22 mouse cellular contexts compared by ENCODE assay signal in genomic region chr7:98188238-98188637, GRCm38 (mm10). TPM values are rescaled to one million over a fixed set of nuclear protein-coding genes. Genes with fewer than 3 reads are reported as not detected.
DNase-seq lines count a peak whose midpoint lies in the region; TF ChIP-seq lines count a peak whose summit lies in the region.
"Had no signal": no experiment of that assay in that cellular context is flagged by ENCODE, and none has a peak within 500 bp of the region (broad histone marks: within the 10 kb centered on the region; RNA-seq: fewer than 3 reads in every experiment).

No protein-coding gene starts in this region.

- no peak overlapping the region for H3K4me2 ChIP-seq in CH12.LX (ENCODE audit: insufficient read depth, low read depth, poor library complexity, severe bottlenecking)
- H3K4me2 ChIP-seq: embryonic facial prominence, embryonic 13.5 days; embryonic facial prominence, embryonic 15.5 days; forebrain, embryonic 12.5 days had no signal

- H3K9ac ChIP-seq in CH12.LX (ENCODE audit: insufficient read depth, low read depth) (no peak overlapping the region), MEL (ENCODE audit: control insufficient read depth, low read depth, low read length, poor library complexity, severe bottlenecking) (no peak overlapping the region)
- H3K9ac ChIP-seq: embryonic facial prominence, embryonic 13.5 days; embryonic facial prominence, embryonic 15.5 days; forebrain, embryonic 12.5 days had no signal

- no peak for TF ChIP-seq POLR2A in CH12.LX (IDR thresholded peaks at IDR 0.05; ENCODE audit: low read depth, low read length)
- no peak for TF ChIP-seq POLR2A in MEL (IDR thresholded peaks at IDR 0.05; ENCODE audit: control insufficient read depth in 1 of 2, insufficient read depth in 1 of 2, low read depth in 1 of 2, low read length in 2 of 2, poor library complexity in 1 of 2)

- dilution Hi-C loops in CH12.LX (cut with MboI; ENCODE audit: extremely low pct_ligation_motif_present, extremely low pct_unique_long_range_greater_than_20kb, low sequenced_read_pairs): no loop called here

- H3K36me3 ChIP-seq in CH12.LX (replicated peaks in 1 of 2; ENCODE audit: control insufficient read depth in 1 of 2, insufficient read depth in 1 of 2, low read length in 1 of 2): no peaks in the 10 kb centered on the region
- no peaks in the 10 kb centered on the region for H3K36me3 ChIP-seq in E14TG2a.4 (ENCODE audit: insufficient read depth, low read length)
- H3K36me3 ChIP-seq in MEL (ENCODE audit: control insufficient read depth in 1 of 2, insufficient read depth in 2 of 2, low read length in 2 of 2): peaks cover 0 to 2% of the 10 kb centered on the region in 2 experiments; a peak in 1 of 4 replicates
- H3K36me3 ChIP-seq: embryonic facial prominence, embryonic 13.5 days; embryonic facial prominence, embryonic 15.5 days; forebrain, embryonic 10.5 days; forebrain, embryonic 12.5 days; G1E had no signal

- no peaks in the 10 kb centered on the region for H3K9me3 ChIP-seq in CH12.LX (replicated peaks; ENCODE audit: low read length)
- H3K9me3 ChIP-seq in E14TG2a.4 (ENCODE audit: low read length): no peaks in the 10 kb centered on the region
- H3K9me3 ChIP-seq in MEL (replicated peaks; ENCODE audit: insufficient read depth, low read length): no peaks in the 10 kb centered on the region
- H3K9me3 ChIP-seq: embryonic facial prominence, embryonic 13.5 days; embryonic facial prominence, embryonic 15.5 days; forebrain, embryonic 10.5 days; forebrain, embryonic 12.5 days; G1E had no signal

- no peaks in the 10 kb centered on the region for H3K27me3 ChIP-seq in CH12.LX (replicated peaks)
- H3K27me3 ChIP-seq in E14TG2a.4 (ENCODE audit: insufficient read depth, low read length): peaks cover 19% of the 10 kb centered on the region
- no peaks in the 10 kb centered on the region for H3K27me3 ChIP-seq in MEL (ENCODE audit: control insufficient read depth in 1 of 2, insufficient read depth in 2 of 2, low read length in 2 of 2)

- H3K79me2 ChIP-seq in CH12.LX (replicated peaks; ENCODE audit: control insufficient read depth, extremely low read depth, insufficient read depth, poor library complexity, severe bottlenecking) (no peaks in the 10 kb centered on the region), MEL (ENCODE audit: control insufficient read depth, insufficient read depth, low read length, poor library complexity) (no peaks in the 10 kb centered on the region)

- TF ChIP-seq CTCF in CH12.LX (conservative IDR thresholded peaks at IDR 0.05 in 1 of 2, IDR thresholded peaks at IDR 0.05 in 1 of 2; ENCODE audit: low read depth in 2 of 2, low read length in 2 of 2): no peak
- no peak for TF ChIP-seq CTCF in E14TG2a.4 (conservative IDR thresholded peaks at IDR 0.05; ENCODE audit: low read length)
- TF ChIP-seq CTCF in MEL (IDR thresholded peaks at IDR 0.05 in 2 of 3, conservative IDR thresholded peaks at IDR 0.05 in 1 of 3; ENCODE audit: control insufficient read depth in 1 of 3, insufficient read depth in 1 of 3, low read depth in 2 of 3, low read length in 3 of 3, poor library complexity in 1 of 3, severe bottlenecking in 1 of 3): no peak

- H3K4me3 ChIP-seq in CH12.LX (replicated peaks in 1 of 3; ENCODE audit: low read depth in 2 of 3, low read length in 2 of 3, poor library complexity in 1 of 3): no peak overlapping the region
- 0 out of 2 replicates have a peak overlapping the region, but pooled peaks have one; percentile 21 for H3K4me3 ChIP-seq in E14TG2a.4 (replicated peaks; ENCODE audit: low read length)
- H3K4me3 ChIP-seq in MEL (ENCODE audit: control insufficient read depth in 1 of 2, insufficient read depth in 1 of 2, low read depth in 2 of 2, low read length in 2 of 2): no peak overlapping the region
- H3K4me3 ChIP-seq: embryonic facial prominence, embryonic 13.5 days; embryonic facial prominence, embryonic 15.5 days; erythroblast, embryonic 14.5 days; forebrain, embryonic 10.5 days; forebrain, embryonic 12.5 days had no signal

- TF ChIP-seq EP300 in CH12.LX (IDR thresholded peaks at IDR 0.05; ENCODE audit: low read length): no peak
- TF ChIP-seq EP300 in MEL (IDR thresholded peaks at IDR 0.05; ENCODE audit: low read depth in 1 of 2, low read length in 2 of 2): no peak

- H3K4me1 ChIP-seq in CH12.LX (ENCODE audit: control insufficient read depth in 1 of 2, insufficient read depth in 2 of 2): no peaks in the 10 kb centered on the region
- peaks cover 46% of the 10 kb centered on the region for H3K4me1 ChIP-seq in E14TG2a.4 (replicated peaks; ENCODE audit: low read depth, low read length)
- peaks cover 0 to 2% of the 10 kb centered on the region in 2 experiments; a peak in 1 of 4 replicates for H3K4me1 ChIP-seq in MEL (ENCODE audit: control insufficient read depth in 1 of 2, insufficient read depth in 2 of 2, low read length in 2 of 2)
- H3K4me1 ChIP-seq: embryonic facial prominence, embryonic 13.5 days had no signal

- TF ChIP-seq RAD21 in CH12.LX (IDR thresholded peaks at IDR 0.05; ENCODE audit: low read depth, low read length): no peak
- no peak for TF ChIP-seq RAD21 in MEL (IDR thresholded peaks at IDR 0.05; ENCODE audit: low read depth, low read length)

- H3K27ac ChIP-seq in CH12.LX (ENCODE audit: insufficient read depth, low read depth) (no peak overlapping the region), MEL (ENCODE audit: control insufficient read depth, low read depth, low read length) (no peak overlapping the region)
- H3K27ac ChIP-seq: embryonic facial prominence, embryonic 13.5 days; embryonic facial prominence, embryonic 15.5 days; forebrain, embryonic 10.5 days; forebrain, embryonic 12.5 days had no signal

- in situ Hi-C loops in CH12.LX (cut with MboI; ENCODE audit: low pct_ligation_motif_present, low pct_unique_long_range_greater_than_20kb, low sequenced_read_pairs): no loop called here

- no peak for DNase-seq in CH12.LX (ENCODE audit: extremely low read depth)
- DNase-seq in MEL (ENCODE audit: low read depth, low spot score): no peak
- no peak for DNase-seq in cerebellum, postnatal 14 days
- no peak for DNase-seq in adrenal gland, adult (ENCODE audit: inconsistent age in 2 of 2, low spot score in 1 of 2)
- DNase-seq: adrenal gland, adult 8-10 months; adrenal gland, postnatal 14 days; adrenal gland, postnatal 36 days; cerebellum, adult 11-12 months; cerebellum, adult 2 months; cerebellum, adult 9-10 months; cerebellum, postnatal 10 days; cerebellum, postnatal 36 days; embryo, embryonic 11 days had no signal

TF ChIP-seq in CH12.LX, 34 proteins besides CTCF, POLR2A, EP300 and RAD21:
- TF ChIP-seq MAFK (IDR thresholded peaks at IDR 0.05; ENCODE audit: insufficient replicate concordance, low read length) (peak; percentile 81), MEF2A (IDR thresholded peaks at IDR 0.05; ENCODE audit: borderline replicate concordance, low read depth, low read length) (no peak), GABPA (IDR thresholded peaks at IDR 0.05; ENCODE audit: insufficient replicate concordance, low read depth, low read length) (no peak)

TF ChIP-seq in MEL, 35 proteins besides CTCF, POLR2A, EP300 and RAD21:
- no peak for TF ChIP-seq SIN3A (IDR thresholded peaks at IDR 0.05; ENCODE audit: low read length)
- TF ChIP-seq MAFK (IDR thresholded peaks at IDR 0.05; ENCODE audit: borderline replicate concordance, low read depth, low read length): 0 out of 2 replicates have a peak, but pooled peaks have one; percentile 50

RNA-seq across cellular contexts. Expression of gene Capn5, which starts 10.2 kb away (rescaled TPM):
- total RNA-seq in CH12.LX (2012; rRNA removed): 0.29 and 0.55 TPM in 2 replicates
- 0.22 and 0.27 TPM in 2 replicates for total RNA-seq in CH12.LX (2014; rRNA removed)
- polyA plus RNA-seq in CH12.LX (2012; ENCODE audit: insufficient read length, low read depth): 0.26 and 0.52 TPM in 2 replicates
- total RNA-seq in MEL (2012; rRNA removed): 0.04 and 0.26 TPM in 2 replicates
- polyA plus RNA-seq in MEL (2012; ENCODE audit: insufficient read depth in 1 of 2, insufficient read length in 2 of 2, low read depth in 1 of 2, low replicate concordance in 2 of 2, missing spikeins in 1 of 2): under 1 TPM in 1 of 2 experiments, not detected in 1; 0.54 TPM

RNA-seq across cellular contexts. Expression of gene B3gnt6, which starts 11.0 kb away (rescaled TPM):
- total RNA-seq in CH12.LX (2012; rRNA removed) (not detected in 2 replicates), CH12.LX (2014; rRNA removed) (not detected in 2 replicates), MEL (2012; rRNA removed) (0.12 TPM in 1 of 2 replicates, not detected in the other)
- polyA plus RNA-seq in CH12.LX (2012; ENCODE audit: insufficient read length, low read depth) (not detected in 2 replicates), MEL (2012; ENCODE audit: insufficient read depth in 1 of 2, insufficient read length in 2 of 2, low read depth in 1 of 2, low replicate concordance in 2 of 2, missing spikeins in 1 of 2) (under 1 TPM in 1 of 2 experiments, not detected in 1; 0.08 TPM)
- polyA plus RNA-seq: C2C12; embryonic facial prominence, embryonic 11.5 days; embryonic facial prominence, embryonic 13.5 days; embryonic facial prominence, embryonic 15.5 days; erythroblast, embryonic 14.5 days; forebrain, embryonic 10.5 days had no signal

RNA-seq across cellular contexts. Expression of gene Omp, which starts 42.9 kb away (rescaled TPM):
- 0.08 TPM in 1 of 2 replicates, not detected in the other for total RNA-seq in CH12.LX (2012; rRNA removed)
- total RNA-seq in CH12.LX (2014; rRNA removed): not detected in 2 replicates
- not detected in 2 replicates for polyA plus RNA-seq in CH12.LX (2012; ENCODE audit: insufficient read length, low read depth)
- 0.08 TPM in 1 of 2 replicates, not detected in the other for total RNA-seq in MEL (2012; rRNA removed)
- polyA plus RNA-seq in MEL (2012; ENCODE audit: insufficient read depth in 1 of 2, insufficient read length in 2 of 2, low read depth in 1 of 2, low replicate concordance in 2 of 2, missing spikeins in 1 of 2): under 1 TPM in 1 of 2 experiments, not detected in 1; 0.07 TPM
- polyA plus RNA-seq: G1E had no signal

Comparison
In these comparisons a context has a peak if more than half of its experiments do, and no peak if none do; other contexts are left out.
1. Of the 35 proteins assayed by ChIP-seq in both MEL and CH12.LX: peak only in MEL: none; only in CH12.LX: none; in both: MAFK; in neither: 34.